26 mouse cellular contexts compared by ENCODE assay signal in genomic region chr1:188777556-188778161, GRCm38 (mm10).
DNase-seq lines count a peak whose midpoint lies in the region; ATAC-seq and TF ChIP-seq lines count a peak whose summit lies in the region.
"Had no signal": no experiment of that assay in that cellular context is flagged by ENCODE, and none has a peak within 500 bp of the region (broad histone marks: within the 10 kb centered on the region; RNA-seq: fewer than 3 reads in every experiment).

No protein-coding gene starts in this region.

- H3K27me3 ChIP-seq in forebrain, embryonic 14.5 days (replicated peaks; ENCODE audit: control insufficient read depth, insufficient read depth, low read length), result no peaks in the 10 kb centered on the region
- H3K27me3 ChIP-seq in forebrain, embryonic 11.5 days (ENCODE audit: control insufficient read depth, insufficient read depth, low read length), result no peaks in the 10 kb centered on the region
- H3K27me3 ChIP-seq in limb, embryonic 14.5 days (ENCODE audit: control insufficient read depth, insufficient read depth, low read length), result no peaks in the 10 kb centered on the region
- no peaks in the 10 kb centered on the region for H3K27me3 ChIP-seq in limb, embryonic 10.5 days (ENCODE audit: low read depth, poor library complexity, severe bottlenecking)
- no peaks in the 10 kb centered on the region for H3K27me3 ChIP-seq in intestine, embryonic 16.5 days (replicated peaks; ENCODE audit: control insufficient read depth, insufficient read depth, low read length)
- H3K27me3 ChIP-seq: embryonic facial prominence, embryonic 15.5 days; heart, embryonic 12.5 days had no signal

- no peak overlapping the region for H3K9ac ChIP-seq in forebrain, embryonic 14.5 days (ENCODE audit: low read length)
- H3K9ac ChIP-seq in forebrain, embryonic 11.5 days (ENCODE audit: low read length), result no peak overlapping the region
- H3K9ac ChIP-seq in limb, embryonic 14.5 days (ENCODE audit: low read depth, low read length, severe bottlenecking), result no peak overlapping the region
- no peak overlapping the region for H3K9ac ChIP-seq in intestine, embryonic 16.5 days (ENCODE audit: low read depth, low read length)
- H3K9ac ChIP-seq: embryonic facial prominence, embryonic 15.5 days; heart, embryonic 12.5 days; hindbrain, embryonic 14.5 days; liver, embryonic 14.5 days had no signal

- H3K36me3 ChIP-seq in forebrain, embryonic 14.5 days (ENCODE audit: control insufficient read depth, insufficient read depth, low read length), result no peaks in the 10 kb centered on the region
- no peaks in the 10 kb centered on the region for H3K36me3 ChIP-seq in forebrain, embryonic 11.5 days (ENCODE audit: control insufficient read depth, insufficient read depth, low read length)
- no peaks in the 10 kb centered on the region for H3K36me3 ChIP-seq in limb, embryonic 14.5 days (ENCODE audit: control insufficient read depth, insufficient read depth, low read length)
- no peaks in the 10 kb centered on the region for H3K36me3 ChIP-seq in limb, embryonic 10.5 days
- H3K36me3 ChIP-seq in intestine, embryonic 16.5 days (ENCODE audit: control insufficient read depth, insufficient read depth, low read length), result no peaks in the 10 kb centered on the region
- H3K36me3 ChIP-seq: embryonic facial prominence, embryonic 15.5 days; heart, embryonic 12.5 days had no signal

- H3K4me2 ChIP-seq in forebrain, embryonic 14.5 days (ENCODE audit: low read length), result no peak overlapping the region
- no peak overlapping the region for H3K4me2 ChIP-seq in forebrain, embryonic 11.5 days (ENCODE audit: low read depth, low read length, severe bottlenecking)
- no peak overlapping the region for H3K4me2 ChIP-seq in limb, embryonic 14.5 days (replicated peaks; ENCODE audit: low read depth, low read length, severe bottlenecking)
- no peak overlapping the region for H3K4me2 ChIP-seq in intestine, embryonic 16.5 days (ENCODE audit: low read depth, low read length)
- H3K4me2 ChIP-seq: embryonic facial prominence, embryonic 15.5 days; heart, embryonic 12.5 days; hindbrain, embryonic 14.5 days; midbrain, embryonic 11.5 days had no signal

- no peaks in the 10 kb centered on the region for H3K9me3 ChIP-seq in forebrain, embryonic 14.5 days (replicated peaks; ENCODE audit: control insufficient read depth, low read length)
- H3K9me3 ChIP-seq in forebrain, embryonic 11.5 days (ENCODE audit: control insufficient read depth, low read length), result no peaks in the 10 kb centered on the region
- H3K9me3 ChIP-seq in limb, embryonic 14.5 days (ENCODE audit: control insufficient read depth, low read length), result no peaks in the 10 kb centered on the region
- H3K9me3 ChIP-seq in limb, embryonic 10.5 days (replicated peaks), result no peaks in the 10 kb centered on the region
- no peaks in the 10 kb centered on the region for H3K9me3 ChIP-seq in intestine, embryonic 16.5 days (ENCODE audit: control insufficient read depth, low read length)
- H3K9me3 ChIP-seq: embryonic facial prominence, embryonic 15.5 days; heart, embryonic 12.5 days had no signal

- no peak overlapping the region for H3K4me3 ChIP-seq in forebrain, embryonic 14.5 days (ENCODE audit: low read depth, low read length)
- no peak overlapping the region for H3K4me3 ChIP-seq in forebrain, embryonic 11.5 days (ENCODE audit: low read depth, low read length)
- H3K4me3 ChIP-seq in limb, embryonic 14.5 days (replicated peaks; ENCODE audit: low read length), result no peak overlapping the region
- no peak overlapping the region for H3K4me3 ChIP-seq in limb, embryonic 10.5 days
- no peak overlapping the region for H3K4me3 ChIP-seq in intestine, embryonic 16.5 days (ENCODE audit: low read length)
- H3K4me3 ChIP-seq: embryonic facial prominence, embryonic 15.5 days; gastrocnemius, adult 2 months; heart, adult 2 months; heart, embryonic 12.5 days had no signal

- no peak for ATAC-seq in forebrain, embryonic 14.5 days
- ATAC-seq in forebrain, embryonic 11.5 days (replicated peaks; ENCODE audit: low FRiP score), result no peak
- 0 out of 2 replicates have a peak, but pooled peaks have one; percentile 30 for ATAC-seq in limb, embryonic 14.5 days (ENCODE audit: low FRiP score, low read depth)
- no peak for ATAC-seq in intestine, embryonic 16.5 days
- ATAC-seq: CD4-positive, CD25-positive, alpha-beta regulatory T cell, adult 4 months; inflammation-experienced regulatory T-cells, adult 6 months; midbrain, embryonic 16.5 days had no signal

- TF ChIP-seq POLR2A in limb, embryonic 14.5 days (IDR thresholded peaks at IDR 0.05; ENCODE audit: borderline replicate concordance, extremely low read depth, insufficient read depth, insufficient read length), result no peak

- WGBS in forebrain, embryonic 14.5 days, result 79% methylated on average over 8 of the region's 8 CpGs
- 85% methylated on average over 8 of the region's 8 CpGs for WGBS in forebrain, embryonic 11.5 days
- 53% methylated on average over 8 of the region's 8 CpGs for WGBS in limb, embryonic 14.5 days
- 85% methylated on average over 8 of the region's 8 CpGs for WGBS in limb, embryonic 10.5 days
- WGBS in intestine, embryonic 16.5 days, result 65% methylated on average over 8 of the region's 8 CpGs

- H3K4me1 ChIP-seq in forebrain, embryonic 14.5 days (ENCODE audit: control insufficient read depth, insufficient read depth, low read length), result no peaks in the 10 kb centered on the region
- H3K4me1 ChIP-seq in forebrain, embryonic 11.5 days (replicated peaks; ENCODE audit: control insufficient read depth, insufficient read depth, low read length), result no peaks in the 10 kb centered on the region
- H3K4me1 ChIP-seq in limb, embryonic 14.5 days (ENCODE audit: control insufficient read depth, insufficient read depth, low read length), result peaks cover 11% of the 10 kb centered on the region
- H3K4me1 ChIP-seq in limb, embryonic 10.5 days, result peaks cover 20% of the 10 kb centered on the region
- H3K4me1 ChIP-seq in intestine, embryonic 16.5 days (ENCODE audit: control insufficient read depth, insufficient read depth, low read length), result no peaks in the 10 kb centered on the region

- DNase-seq in forebrain, embryonic 14.5 days (ENCODE audit: low spot score), result peak; percentile 52
- no peak for DNase-seq in forebrain, embryonic 11.5 days (ENCODE audit: low spot score)
- peak; percentile 8 for DNase-seq in limb, embryonic 14.5 days (ENCODE audit: low spot score)
- no peak for DNase-seq in limb, embryonic 10.5 days (ENCODE audit: low spot score)
- DNase-seq in right cerebral cortex, adult 18-20 months, result peak; percentile 1
- DNase-seq in right cerebral cortex, postnatal 25 days, result no peak
- peak; percentile 8 for DNase-seq in telencephalon, adult 2 months (ENCODE audit: low read depth, low spot score)
- DNase-seq: adrenal gland, postnatal 14 days; cerebellum, adult 8-10 months; gastrocnemius, adult 2 months; heart, adult 2 months; kidney, adult 2 months; liver; lung, postnatal 14 days; right cerebral cortex, postnatal 4 days; thymus, adult 2 months had no signal

- H3K27ac ChIP-seq in forebrain, embryonic 14.5 days (ENCODE audit: low read depth, low read length), result no peak overlapping the region
- no peak overlapping the region for H3K27ac ChIP-seq in forebrain, embryonic 11.5 days (ENCODE audit: low read depth, low read length)
- H3K27ac ChIP-seq in limb, embryonic 14.5 days (replicated peaks; ENCODE audit: low read depth, low read length), result no peak overlapping the region
- H3K27ac ChIP-seq in limb, embryonic 10.5 days, result no peak overlapping the region
- no peak overlapping the region for H3K27ac ChIP-seq in intestine, embryonic 16.5 days (ENCODE audit: low read length)
- H3K27ac ChIP-seq: embryonic facial prominence, embryonic 15.5 days; gastrocnemius, adult 2 months; heart, adult 2 months; hindbrain, embryonic 14.5 days; liver, embryonic 14.5 days; stomach, postnatal 0 days had no signal

Comparison
In these comparisons a context has a peak if more than half of its experiments do, and no peak if none do; other contexts are left out.
1. DNase-seq: peak in forebrain, embryonic 14.5 days (single experiment), limb, embryonic 14.5 days (single experiment), right cerebral cortex, adult 18-20 months (single experiment) and telencephalon, adult 2 months (single experiment); none in forebrain, embryonic 11.5 days (single experiment), limb, embryonic 10.5 days (single experiment) and right cerebral cortex, postnatal 25 days (single experiment).